Mouse (Mus musculus): ENCODE data around the gene Rufy1. TPM values are rescaled to one million over a fixed set of nuclear protein-coding genes. Genes with fewer than 3 reads are reported as not detected.

Gene Rufy1
- polyA plus RNA-seq, 1 experiment from 2014 or later = 28.0 TPM

DNA sequence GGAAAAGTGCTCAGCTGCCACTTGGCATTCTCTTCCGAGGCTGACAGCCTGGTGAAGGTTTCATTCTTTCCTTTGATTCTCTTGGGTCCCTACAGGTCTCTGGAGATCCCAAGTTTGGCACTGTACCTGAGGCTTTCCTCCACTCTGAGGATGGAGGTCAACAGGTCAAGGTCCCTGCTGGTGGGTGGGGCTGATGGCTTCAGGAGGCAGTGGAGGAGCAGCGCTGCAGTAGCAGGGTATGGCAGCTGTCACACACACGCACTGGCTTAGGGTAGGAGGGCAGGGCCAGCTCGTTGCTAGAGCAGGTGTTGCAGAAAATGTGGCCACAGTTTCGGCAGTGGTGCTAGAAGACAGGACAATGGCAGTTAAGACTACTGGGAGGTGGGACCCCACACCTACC lies 41.3 kb downstream of the Rufy1 start:
- no peak for ATAC-seq
- 70% methylated on average over 5 of the region's 5 CpGs for WGBS

DNA sequence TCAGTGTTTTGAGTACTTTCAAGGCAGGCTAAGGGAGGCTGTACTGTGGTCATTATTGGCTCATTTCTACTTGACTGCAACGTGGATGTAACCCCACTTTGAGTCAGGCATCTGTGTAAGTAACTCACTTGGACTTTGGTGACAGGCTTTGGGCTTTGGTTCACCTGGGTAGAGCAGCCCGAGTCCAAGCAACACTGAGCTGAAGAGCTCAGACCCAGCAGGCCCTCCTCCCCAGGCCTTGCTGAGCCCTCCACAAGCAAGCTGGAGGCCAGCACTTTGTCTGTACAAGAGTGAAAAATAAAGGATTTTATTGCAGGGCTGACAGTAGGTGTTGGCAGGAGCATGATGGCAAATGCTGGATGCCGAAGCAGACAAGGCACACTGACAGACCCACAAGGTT lies 41.9 kb downstream of the Rufy1 start:
- H3K27ac ChIP-seq = no peak overlapping the region
- 75% methylated on average over 3 of the region's 3 CpGs for WGBS
- peaks cover 81% of the 10 kb centered on the region for H3K36me3 ChIP-seq (ENCODE audit: poor library complexity, severe bottlenecking)

More for the DNA sequence above, 41.3 kb downstream of the Rufy1 start:
- no peak overlapping the region for H3K4me3 ChIP-seq
- no peaks in the 10 kb centered on the region for H3K4me1 ChIP-seq
- H3K36me3 ChIP-seq (ENCODE audit: poor library complexity, severe bottlenecking) = peaks cover 84% of the 10 kb centered on the region
- H3K27ac ChIP-seq = no peak overlapping the region
- H3K27me3 ChIP-seq = no peaks in the 10 kb centered on the region
- no peaks in the 10 kb centered on the region for H3K9me3 ChIP-seq (replicated peaks)
- H3K9ac ChIP-seq = no peak overlapping the region
- H3K4me2 ChIP-seq = no peak overlapping the region

DNA sequence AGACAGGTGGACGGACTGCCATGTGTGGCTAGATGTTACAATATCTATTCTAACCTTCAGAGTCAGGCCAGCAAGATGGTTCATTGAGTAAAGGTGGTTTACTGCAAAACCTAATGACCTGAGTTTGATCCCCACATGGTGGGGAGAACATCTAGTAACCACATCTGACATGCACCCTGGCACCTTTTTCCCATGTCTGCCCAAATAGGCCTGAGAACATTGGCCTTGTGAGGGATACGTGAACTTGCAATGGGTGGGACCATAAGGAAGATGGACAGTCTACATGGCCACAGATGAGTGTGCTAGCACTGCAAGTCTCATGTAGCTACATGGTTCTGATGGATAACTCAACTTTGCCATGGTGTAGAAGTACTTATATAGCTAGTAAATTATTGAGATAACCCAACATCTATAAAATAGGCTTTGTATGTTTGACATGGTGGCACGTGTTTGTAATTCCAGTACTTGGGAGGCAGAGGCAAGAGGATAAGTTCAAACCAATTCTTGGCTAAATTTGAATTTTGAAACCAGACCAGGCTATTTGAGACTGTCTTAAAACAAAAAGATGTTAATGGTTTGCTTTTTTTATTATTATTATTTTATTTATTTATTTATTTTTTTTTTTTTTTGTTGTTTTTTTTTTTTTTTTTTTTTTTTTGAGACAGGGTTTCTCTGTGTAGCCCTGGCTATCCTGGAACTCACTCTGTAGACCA lies 42.6 kb downstream of the Rufy1 start:
- no peak overlapping the region for H3K4me3 ChIP-seq
- H3K36me3 ChIP-seq (ENCODE audit: poor library complexity, severe bottlenecking) = peaks cover 79% of the 10 kb centered on the region
- WGBS = 95% methylated on average over 3 of the region's 3 CpGs
- no peaks in the 10 kb centered on the region for H3K9me3 ChIP-seq (replicated peaks)
- no peak overlapping the region for H3K4me2 ChIP-seq
- no peaks in the 10 kb centered on the region for H3K4me1 ChIP-seq
- peak; percentile 9; the same call in 1 of the 2 replicates for ATAC-seq
- H3K9ac ChIP-seq = no peak overlapping the region
- H3K27me3 ChIP-seq = no peaks in the 10 kb centered on the region
- no peak overlapping the region; the same call in 1 of the 2 replicates for H3K27ac ChIP-seq

More for the DNA sequence above, 41.9 kb downstream of the Rufy1 start:
- Histone ChIP-seq H3K27me3 (no peaks in the 10 kb centered on the region), H3K4me2 (no peak overlapping the region), H3K9me3 (replicated peaks) (no peaks in the 10 kb centered on the region), H3K4me1 (no peaks in the 10 kb centered on the region), H3K9ac (no peak overlapping the region), H3K4me3 (no peak overlapping the region)
- ATAC-seq = no peak

DNA sequence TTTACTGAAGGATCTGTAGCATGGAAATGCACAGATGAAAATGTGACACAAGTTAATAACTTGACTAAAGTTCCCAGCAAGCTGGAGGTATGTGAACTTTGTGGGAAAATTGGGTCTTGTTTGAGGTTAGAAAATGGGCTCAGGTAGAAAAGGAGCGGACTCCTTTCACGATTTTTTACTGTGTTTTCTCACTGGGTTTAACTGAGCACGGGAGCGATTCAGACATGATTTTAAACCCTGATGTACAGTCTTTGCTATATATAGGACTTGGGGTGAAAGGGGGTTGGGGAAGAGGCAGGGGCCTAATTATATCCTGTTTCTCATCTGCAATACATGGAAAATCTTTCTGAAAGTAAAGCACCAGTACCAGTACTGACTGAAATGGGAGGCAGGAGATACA lies 43.2 kb downstream of the Rufy1 start:
- H3K9ac ChIP-seq = no peak overlapping the region
- no peaks in the 10 kb centered on the region for H3K9me3 ChIP-seq (replicated peaks)
- H3K27me3 ChIP-seq = no peaks in the 10 kb centered on the region
- 94% methylated on average over 4 of the region's 4 CpGs for WGBS
- no peaks in the 10 kb centered on the region for H3K4me1 ChIP-seq
- H3K36me3 ChIP-seq (ENCODE audit: poor library complexity, severe bottlenecking) = peaks cover 78% of the 10 kb centered on the region
- H3K4me2 ChIP-seq = no peak overlapping the region
- no peak; the same call in 1 of the 2 replicates for ATAC-seq
- no peak overlapping the region for H3K27ac ChIP-seq
- no peak overlapping the region for H3K4me3 ChIP-seq

GRCm38 (mm10) chr11:50387167-50387679 lies 43.7 kb downstream of the Rufy1 start:
- Histone ChIP-seq H3K27me3 (no peaks in the 10 kb centered on the region), H3K9ac (no peak overlapping the region), H3K36me3 (ENCODE audit: poor library complexity, severe bottlenecking) (peaks cover 78% of the 10 kb centered on the region), H3K4me3 (no peak overlapping the region), H3K9me3 (replicated peaks) (no peaks in the 10 kb centered on the region), H3K27ac (no peak overlapping the region), H3K4me1 (peaks cover 3% of the 10 kb centered on the region; the same call in 1 of the 2 replicates), H3K4me2 (no peak overlapping the region)
- ATAC-seq = 0 out of 2 replicates have a peak, but pooled peaks have one; percentile 23
- WGBS = 76% methylated on average over 3 of the region's 3 CpGs

DNA sequence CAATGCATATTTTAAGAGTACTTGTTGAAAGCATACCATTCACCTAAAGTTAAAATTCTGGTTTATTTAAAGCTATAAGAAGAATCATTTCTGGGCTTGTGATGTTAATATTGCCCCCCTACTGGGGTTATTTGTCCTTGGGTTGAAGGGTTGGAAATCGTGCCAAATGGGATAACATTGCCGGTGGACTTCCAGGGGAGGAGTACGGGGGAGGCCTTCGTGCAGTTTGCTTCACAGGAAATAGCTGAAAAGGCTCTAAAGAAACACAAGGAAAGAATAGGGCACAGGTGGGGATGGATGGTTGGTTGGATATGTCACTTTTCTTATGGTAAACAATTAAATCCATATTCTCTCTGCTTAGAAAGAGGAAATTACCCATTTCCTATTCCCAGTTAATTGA lies 49.6 kb downstream of the Rufy1 start:
- Histone ChIP-seq H3K27me3 (no peaks in the 10 kb centered on the region), H3K36me3 (ENCODE audit: poor library complexity, severe bottlenecking) (peaks cover 50% of the 10 kb centered on the region), H3K4me3 (peak overlapping the region; percentile 31), H3K27ac (no peak overlapping the region), H3K4me1 (peaks cover 28% of the 10 kb centered on the region), H3K4me2 (peak overlapping the region; percentile 62), H3K9ac (peak overlapping the region; percentile 45), H3K9me3 (replicated peaks) (no peaks in the 10 kb centered on the region)
- 21% methylated on average over 4 of the region's 4 CpGs for WGBS
- no peak for ATAC-seq

- H3K27ac ChIP-seq = no peak overlapping the region
- H3K9me3 ChIP-seq (replicated peaks) = no peaks in the 10 kb centered on the region
- 67% methylated on average over 12 of the region's 12 CpGs for WGBS
These were observed 51.7 kb downstream of the Rufy1 start for GRCm38 (mm10) chr11:50379023-50379752.

DNA sequence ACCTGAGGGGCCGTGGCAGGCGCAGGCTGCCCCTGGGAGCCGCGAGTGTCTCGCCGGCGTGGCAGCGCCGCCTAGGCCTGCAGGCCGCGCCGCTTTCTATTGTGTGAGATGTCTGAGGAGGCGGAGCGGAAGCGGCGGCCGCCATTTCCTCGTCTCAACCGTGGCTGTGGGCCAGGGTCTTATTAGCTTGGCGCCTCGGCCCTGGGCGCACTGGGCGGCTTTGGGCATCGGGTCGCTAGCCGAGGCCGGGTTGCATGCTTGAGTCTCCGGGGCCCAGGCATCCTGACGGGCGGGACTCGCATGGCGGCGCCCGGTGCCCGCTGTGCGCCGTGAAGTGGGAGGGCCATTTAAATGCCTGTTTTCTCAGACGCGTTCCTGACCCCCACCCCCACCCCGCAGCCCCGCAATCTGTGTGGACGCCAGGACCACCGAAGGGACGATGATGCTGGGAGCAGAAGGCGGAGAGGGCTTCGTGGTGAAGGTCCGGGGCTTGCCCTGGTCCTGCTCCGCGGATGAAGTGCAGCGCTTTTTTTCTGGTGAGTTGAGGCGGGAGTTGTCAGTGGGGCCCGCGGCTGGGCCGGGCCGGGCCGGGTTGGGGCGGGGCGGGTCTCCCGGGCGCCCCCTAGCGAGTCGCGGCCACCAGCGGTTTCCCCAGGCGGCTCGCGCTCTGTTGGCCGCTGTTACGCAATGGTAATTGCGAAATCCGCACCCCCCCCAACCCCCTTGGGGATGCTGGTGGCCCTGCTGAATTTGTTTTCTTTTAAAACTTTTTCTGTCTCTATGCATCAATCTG lies 52.8 kb downstream of the Rufy1 start:
- peak overlapping the region; percentile 81 for H3K4me2 ChIP-seq
- H3K27me3 ChIP-seq = no peaks in the 10 kb centered on the region
- peaks cover 29% of the 10 kb centered on the region for H3K36me3 ChIP-seq (ENCODE audit: poor library complexity, severe bottlenecking)
- under 1% methylated on average over 71 of the region's 71 CpGs for WGBS
- H3K9ac ChIP-seq = peak overlapping the region; percentile 99
- H3K27ac ChIP-seq = peak overlapping the region; percentile 100
- peaks cover 32% of the 10 kb centered on the region for H3K4me1 ChIP-seq
- ATAC-seq = peak; percentile 82
- H3K4me3 ChIP-seq = peak overlapping the region; percentile 96
- H3K9me3 ChIP-seq (replicated peaks) = no peaks in the 10 kb centered on the region

More at GRCm38 (mm10) chr11:50379023-50379752, 51.7 kb downstream of the Rufy1 start:
- Histone ChIP-seq H3K9ac (peak overlapping the region; percentile 99), H3K27me3 (no peaks in the 10 kb centered on the region), H3K36me3 (ENCODE audit: poor library complexity, severe bottlenecking) (peaks cover 35% of the 10 kb centered on the region), H3K4me3 (peak overlapping the region; percentile 96), H3K4me2 (peak overlapping the region; percentile 81), H3K4me1 (peaks cover 32% of the 10 kb centered on the region)
- no peak for ATAC-seq

GRCm38 (mm10) chr11:50376911-50377891 lies 53.7 kb downstream of the Rufy1 start, which contains the start of gene Hnrnph1:
Hnrnph1 (plus strand) TSS chr11:50376990.
- Histone ChIP-seq H3K4me2 (peak within 1 kb of the TSS; percentile 85), H3K9ac (peak within 1 kb of the TSS; percentile 99), H3K4me3 (peak within 1 kb of the TSS; percentile 96), H3K36me3 (ENCODE audit: poor library complexity, severe bottlenecking) (peaks cover 20% of the 10 kb centered on the region), H3K4me1 (peaks cover 29% of the 10 kb centered on the region), H3K27ac (peak within 1 kb of the TSS; percentile 100), H3K27me3 (no peaks in the 10 kb centered on the region), H3K9me3 (replicated peaks) (no peaks in the 10 kb centered on the region)
- under 1% methylated on average over 74 of the region's 76 CpGs for WGBS
- peak; percentile 93 for ATAC-seq

GRCm38 (mm10) chr11:50376156-50376790 lies 54.7 kb downstream of the Rufy1 start:
- Histone ChIP-seq H3K27ac (peak overlapping the region; percentile 100), H3K4me2 (peak overlapping the region; percentile 85), H3K27me3 (no peaks in the 10 kb centered on the region), H3K4me3 (peak overlapping the region; percentile 96), H3K4me1 (peaks cover 30% of the 10 kb centered on the region), H3K36me3 (ENCODE audit: poor library complexity, severe bottlenecking) (peaks cover 14% of the 10 kb centered on the region), H3K9ac (peak overlapping the region; percentile 99), H3K9me3 (replicated peaks) (no peaks in the 10 kb centered on the region)
- no peak for ATAC-seq
- 27% methylated on average over 10 of the region's 10 CpGs for WGBS

Data from forebrain, embryonic 13.5 days (tissue).